Mouse (Mus musculus): ENCODE results near the gene Zfp955a. TPM values are rescaled to one million over a fixed set of nuclear protein-coding genes. Genes with fewer than 3 reads are reported as not detected.

The Zfp955a gene
- 3.4 and 4.6 TPM in 2 replicates for polyA plus RNA-seq (2021; fragmentation: Nextera tagmentation)
- long read RNA-seq, experiment 1, transcript Zfp955a-201 (4 exons, 3,544 nt): major isoform, 47 of 67 reads
- long read RNA-seq, experiment 1, partial matches to known transcripts: 1 of 67 reads
- long read RNA-seq, experiment 1, other reads (novel, unspliced or antisense): 19 of 67 reads
- long read RNA-seq, experiment 2, transcript Zfp955a-201 (4 exons, 3,544 nt): major isoform, 5 of 11 reads
- long read RNA-seq, experiment 2, partial matches to known transcripts: 0 of 11 reads
- long read RNA-seq, experiment 2, other reads (novel, unspliced or antisense): 6 of 11 reads

GRCm38 (mm10) chr17:33254530-33255318, at the start of gene Zfp955a:
TSS of gene Zfp955a (minus strand) at chr17:33255145.

GRCm38 (mm10) chr17:33289039-33289875, 34.3 kb upstream of the Zfp955a start, which contains the start of gene Zfp955b:
TSS of gene Zfp955b (plus strand) at chr17:33289544.

GRCm38 (mm10) chr17:33264376-33264775, 9.4 kb upstream of the Zfp955a start, which contains the start of gene Olfr63:
TSS of gene Olfr63 (plus strand) at chr17:33264676.

GRCm38 (mm10) chr17:33221590-33221989, 33.4 kb downstream of the Zfp955a start, which contains the start of gene Olfr1564:
TSS of gene Olfr1564 (minus strand) at chr17:33221690.

GRCm38 (mm10) chr17:33191002-33191401, 63.9 kb downstream of the Zfp955a start, which contains the start of gene Olfr239:
TSS of gene Olfr239 (plus strand) at chr17:33191302.

Other genes starting within 250 kb of the Zfp955a start
- 8.8 and 12.4 TPM in 2 replicates for gene Zfp763, start 221.7 kb downstream of the Zfp955a start, polyA plus RNA-seq (2021; fragmentation: Nextera tagmentation)
- gene 4921501E09Rik, start 187.1 kb downstream of the Zfp955a start, polyA plus RNA-seq (2021; fragmentation: Nextera tagmentation): not detected in 2 replicates
- gene Zfp563, start 165.8 kb downstream of the Zfp955a start, polyA plus RNA-seq (2021; fragmentation: Nextera tagmentation): 7.3 and 10.6 TPM in 2 replicates
- gene Morc2b, start 115.5 kb downstream of the Zfp955a start, polyA plus RNA-seq (2021; fragmentation: Nextera tagmentation): 1.2 and 1.3 TPM in 2 replicates
- 0.08 TPM in 1 of 2 replicates, not detected in the other for gene Olfr55, start 86.7 kb downstream of the Zfp955a start, polyA plus RNA-seq (2021; fragmentation: Nextera tagmentation)
- gene Olfr239, start 63.8 kb downstream of the Zfp955a start, polyA plus RNA-seq (2021; fragmentation: Nextera tagmentation): not detected in 2 replicates
- 0.03 and 0.04 TPM in 2 replicates for gene Olfr1564, start 33.5 kb downstream of the Zfp955a start, polyA plus RNA-seq (2021; fragmentation: Nextera tagmentation)
- gene Olfr63, start 9.5 kb upstream of the Zfp955a start, polyA plus RNA-seq (2021; fragmentation: Nextera tagmentation): 0.01 TPM in 1 of 2 replicates, not detected in the other
- 10.7 and 17.1 TPM in 2 replicates for gene Zfp955b, start 34.4 kb upstream of the Zfp955a start, polyA plus RNA-seq (2021; fragmentation: Nextera tagmentation)
- 6.2 and 9.2 TPM in 2 replicates for gene Zfp81, start 103.7 kb upstream of the Zfp955a start, polyA plus RNA-seq (2021; fragmentation: Nextera tagmentation)
- 5.3 and 7.3 TPM in 2 replicates for gene Zfp101, start 139.5 kb upstream of the Zfp955a start, polyA plus RNA-seq (2021; fragmentation: Nextera tagmentation)
- 0.20 TPM in 1 of 2 replicates, not detected in the other for gene Actl9, start 177.8 kb upstream of the Zfp955a start, polyA plus RNA-seq (2021; fragmentation: Nextera tagmentation)